Comparison of ENCODE assay signal across 26 mouse cellular contexts in the genomic region with DNA sequence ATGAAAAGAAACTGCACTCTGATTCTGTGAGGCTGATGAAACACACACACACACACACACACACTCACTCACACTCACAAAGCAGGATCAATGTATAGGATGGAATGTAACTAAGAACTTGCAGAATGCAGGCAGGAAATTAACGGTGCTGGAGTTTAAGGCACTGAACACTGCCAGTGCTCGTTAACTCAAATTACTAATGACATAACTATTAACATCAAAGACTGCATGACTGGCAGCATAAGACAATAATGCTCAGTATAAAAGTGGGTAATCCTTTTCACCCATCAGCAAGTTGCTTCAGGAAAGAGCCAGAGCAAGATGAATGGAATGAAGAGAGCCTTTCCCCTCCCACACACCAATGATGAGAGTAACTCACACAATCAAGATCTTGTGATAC.
DNase-seq lines count a peak whose midpoint lies in the region; ATAC-seq lines count a peak whose summit lies in the region.
"Had no signal": no experiment of that assay in that cellular context is flagged by ENCODE, and none has a peak within 500 bp of the region (broad histone marks: within the 10 kb centered on the region; RNA-seq: fewer than 3 reads in every experiment).

No protein-coding gene starts in this region.

- H3K4me1 ChIP-seq in embryonic facial prominence, embryonic 11.5 days (ENCODE audit: control insufficient read depth, insufficient read depth, low read length): no peaks in the 10 kb centered on the region
- no peaks in the 10 kb centered on the region for H3K4me1 ChIP-seq in embryonic facial prominence, embryonic 10.5 days
- H3K4me1 ChIP-seq in midbrain, embryonic 12.5 days: no peaks in the 10 kb centered on the region
- H3K4me1 ChIP-seq in midbrain, embryonic 15.5 days: no peaks in the 10 kb centered on the region
- H3K4me1 ChIP-seq in heart, embryonic 11.5 days (ENCODE audit: control insufficient read depth, insufficient read depth, low read length): no peaks in the 10 kb centered on the region
- H3K4me1 ChIP-seq: embryonic facial prominence, embryonic 15.5 days; forebrain, embryonic 15.5 days; heart, embryonic 10.5 days; heart, embryonic 15.5 days; hindbrain, embryonic 10.5 days had no signal

- no peak for ATAC-seq in embryonic facial prominence, embryonic 11.5 days (replicated peaks; ENCODE audit: insufficient number of reproducible peaks, low FRiP score, low TSS enrichment, low read depth)
- ATAC-seq in midbrain, embryonic 12.5 days (ENCODE audit: low FRiP score, low read depth): 0 out of 2 replicates have a peak, but pooled peaks have one; percentile 19
- no peak for ATAC-seq in midbrain, embryonic 15.5 days (replicated peaks)
- no peak for ATAC-seq in heart, embryonic 11.5 days (replicated peaks; ENCODE audit: insufficient number of reproducible peaks, low FRiP score, low TSS enrichment)
- ATAC-seq: CD4-positive, CD25-positive, alpha-beta regulatory T cell, adult 4 months; forebrain, embryonic 15.5 days; intestine, embryonic 16.5 days had no signal

- no peak overlapping the region for H3K9ac ChIP-seq in embryonic facial prominence, embryonic 11.5 days (replicated peaks; ENCODE audit: low read length)
- H3K9ac ChIP-seq in midbrain, embryonic 12.5 days (replicated peaks): no peak overlapping the region
- H3K9ac ChIP-seq in midbrain, embryonic 15.5 days: no peak overlapping the region
- no peak overlapping the region for H3K9ac ChIP-seq in heart, embryonic 11.5 days (ENCODE audit: low read depth, low read length)
- H3K9ac ChIP-seq: embryonic facial prominence, embryonic 15.5 days; forebrain, embryonic 15.5 days; heart, embryonic 15.5 days; hindbrain, embryonic 14.5 days had no signal

- H3K4me2 ChIP-seq in embryonic facial prominence, embryonic 11.5 days (ENCODE audit: low read depth, low read length): no peak overlapping the region
- no peak overlapping the region for H3K4me2 ChIP-seq in midbrain, embryonic 12.5 days (replicated peaks)
- no peak overlapping the region for H3K4me2 ChIP-seq in midbrain, embryonic 15.5 days
- no peak overlapping the region for H3K4me2 ChIP-seq in heart, embryonic 11.5 days
- H3K4me2 ChIP-seq: embryonic facial prominence, embryonic 15.5 days; forebrain, embryonic 15.5 days; heart, embryonic 15.5 days; hindbrain, embryonic 14.5 days had no signal

- no peaks in the 10 kb centered on the region for H3K36me3 ChIP-seq in embryonic facial prominence, embryonic 11.5 days (replicated peaks; ENCODE audit: control insufficient read depth, insufficient read depth, low read depth, low read length)
- H3K36me3 ChIP-seq in embryonic facial prominence, embryonic 10.5 days (replicated peaks): no peaks in the 10 kb centered on the region
- H3K36me3 ChIP-seq in midbrain, embryonic 12.5 days: no peaks in the 10 kb centered on the region
- H3K36me3 ChIP-seq in midbrain, embryonic 15.5 days (replicated peaks): no peaks in the 10 kb centered on the region
- no peaks in the 10 kb centered on the region for H3K36me3 ChIP-seq in heart, embryonic 11.5 days (ENCODE audit: control insufficient read depth, insufficient read depth, low read length)
- H3K36me3 ChIP-seq: embryonic facial prominence, embryonic 15.5 days; forebrain, embryonic 15.5 days; G1E; heart, embryonic 10.5 days; heart, embryonic 15.5 days; hindbrain, embryonic 10.5 days had no signal

- peak; percentile 12 for DNase-seq in embryonic facial prominence, embryonic 11.5 days (ENCODE audit: low spot score)
- no peak for DNase-seq in embryonic facial prominence, embryonic 10.5 days (ENCODE audit: low spot score)
- DNase-seq in fat pad, adult 2 months (ENCODE audit: extremely low read depth, low read depth, low spot score): peak; percentile 14
- peak; percentile 14 for DNase-seq in retina, embryonic 14.5 days (ENCODE audit: low spot score)
- DNase-seq in kidney, postnatal 14 days: no peak
- DNase-seq: adrenal gland, postnatal 10 days; B cell, adult 2 months; cerebellum, adult 9-10 months; cerebellum, postnatal 25 days; gastrocnemius, postnatal 36 days; heart, adult 18-20 months; heart, postnatal 14 days; kidney, adult 2 months had no signal

- no peaks in the 10 kb centered on the region for H3K9me3 ChIP-seq in embryonic facial prominence, embryonic 11.5 days (replicated peaks; ENCODE audit: control insufficient read depth, low read length)
- no peaks in the 10 kb centered on the region for H3K9me3 ChIP-seq in embryonic facial prominence, embryonic 10.5 days
- no peaks in the 10 kb centered on the region for H3K9me3 ChIP-seq in midbrain, embryonic 12.5 days
- H3K9me3 ChIP-seq in midbrain, embryonic 15.5 days: no peaks in the 10 kb centered on the region
- no peaks in the 10 kb centered on the region for H3K9me3 ChIP-seq in heart, embryonic 11.5 days (replicated peaks; ENCODE audit: control insufficient read depth, low read length)
- H3K9me3 ChIP-seq: embryonic facial prominence, embryonic 15.5 days; forebrain, embryonic 15.5 days; G1E; heart, embryonic 10.5 days; heart, embryonic 15.5 days; hindbrain, embryonic 10.5 days had no signal

- 67% methylated on average over 2 of the region's 2 CpGs for WGBS in embryonic facial prominence, embryonic 11.5 days
- WGBS in embryonic facial prominence, embryonic 10.5 days: 54% methylated on average over 2 of the region's 2 CpGs
- WGBS in midbrain, embryonic 12.5 days: 65% methylated on average over 2 of the region's 2 CpGs
- 54% methylated on average over 2 of the region's 2 CpGs for WGBS in midbrain, embryonic 15.5 days
- 63% methylated on average over 2 of the region's 2 CpGs for WGBS in heart, embryonic 11.5 days (ENCODE audit: insufficient replicate concordance)

- H3K4me3 ChIP-seq in embryonic facial prominence, embryonic 11.5 days (ENCODE audit: low read depth, low read length): no peak overlapping the region
- H3K4me3 ChIP-seq in embryonic facial prominence, embryonic 10.5 days: no peak overlapping the region
- no peak overlapping the region for H3K4me3 ChIP-seq in midbrain, embryonic 12.5 days
- H3K4me3 ChIP-seq in midbrain, embryonic 15.5 days: no peak overlapping the region
- no peak overlapping the region for H3K4me3 ChIP-seq in heart, embryonic 11.5 days (ENCODE audit: low read depth, low read length)
- H3K4me3 ChIP-seq: embryonic facial prominence, embryonic 15.5 days; erythroblast, embryonic 14.5 days; forebrain, embryonic 15.5 days; heart, embryonic 10.5 days; heart, embryonic 15.5 days; hindbrain, embryonic 10.5 days had no signal

- no peak overlapping the region for H3K27ac ChIP-seq in embryonic facial prominence, embryonic 11.5 days (replicated peaks; ENCODE audit: low read depth, low read length)
- H3K27ac ChIP-seq in embryonic facial prominence, embryonic 10.5 days (replicated peaks): no peak overlapping the region
- H3K27ac ChIP-seq in midbrain, embryonic 12.5 days (replicated peaks): no peak overlapping the region
- H3K27ac ChIP-seq in midbrain, embryonic 15.5 days: no peak overlapping the region
- H3K27ac ChIP-seq in heart, embryonic 11.5 days (ENCODE audit: low read depth, low read length): no peak overlapping the region
- H3K27ac ChIP-seq: embryonic facial prominence, embryonic 15.5 days; forebrain, embryonic 15.5 days; heart, embryonic 10.5 days; heart, embryonic 15.5 days; hindbrain, embryonic 10.5 days; hindbrain, embryonic 14.5 days had no signal

- H3K27me3 ChIP-seq in embryonic facial prominence, embryonic 11.5 days (ENCODE audit: control insufficient read depth, insufficient read depth, low read length): no peaks in the 10 kb centered on the region
- H3K27me3 ChIP-seq in embryonic facial prominence, embryonic 10.5 days (replicated peaks; ENCODE audit: low read depth, poor library complexity, severe bottlenecking): no peaks in the 10 kb centered on the region
- H3K27me3 ChIP-seq in midbrain, embryonic 12.5 days: no peaks in the 10 kb centered on the region
- no peaks in the 10 kb centered on the region for H3K27me3 ChIP-seq in midbrain, embryonic 15.5 days (replicated peaks)
- no peaks in the 10 kb centered on the region for H3K27me3 ChIP-seq in heart, embryonic 11.5 days (ENCODE audit: control insufficient read depth, insufficient read depth, low read length)
- H3K27me3 ChIP-seq: embryonic facial prominence, embryonic 15.5 days; forebrain, embryonic 15.5 days; heart, embryonic 15.5 days had no signal

Comparison
In these comparisons a context has a peak if more than half of its experiments do, and no peak if none do; other contexts are left out.
1. DNase-seq: peak in embryonic facial prominence, embryonic 11.5 days (single experiment), fat pad, adult 2 months (single experiment) and retina, embryonic 14.5 days (single experiment); none in embryonic facial prominence, embryonic 10.5 days (single experiment) and kidney, postnatal 14 days (single experiment).